Mouse (Mus musculus) liver, embryonic 14.5 days (tissue): Measurements from ENCODE around the gene Tbc1d14. TPM values are rescaled to one million over a fixed set of nuclear protein-coding genes. Genes with fewer than 3 reads are reported as not detected.
A peak's percentile ranks its signal among the peaks of the same experiment; 100 is the strongest.

Source experiments
- ATAC-seq: fragments of 200-750 bp; cut with Nextera tagmentation; 2 replicates; pipeline ENCODE4 v1.8.0; 2017; ENCODE audit warnings: moderate number of reproducible peaks, mild to moderate bottlenecking, moderate library complexity; ENCODE audit not compliant: insufficient read depth
- DNase-seq, 3 experiments: peaks; one replicate each; pipeline ENCODE4 v3.0.0-alpha.2; 2012 to 2013; ENCODE audit warnings: low read depth in 3 of 3, low spot score in 3 of 3
- H3K27ac ChIP-seq: fragments of 300-500 bp; sonication (generic); 2 replicates; pipeline ENCODE4 v1.5.1; 2014; ENCODE audit warnings: moderate library complexity, mild to moderate bottlenecking, control low read depth, inconsistent platforms
- H3K27me3 ChIP-seq: fragments of 300-500 bp; sonication (generic); 2 replicates; pipeline ENCODE4 v1.6.1; 2014; ENCODE audit warnings: mild to moderate bottlenecking, low read length, moderate library complexity; ENCODE audit not compliant: control insufficient read depth, insufficient read depth
- H3K36me3 ChIP-seq: fragments of 300-500 bp; sonication (generic); replicated peaks from 2 replicates; pipeline ENCODE4 v1.6.1; 2014; ENCODE audit warnings: low read depth; ENCODE audit not compliant: control insufficient read depth, insufficient read depth
- H3K4me1 ChIP-seq, 2 experiments: fragments of 200-500 bp in 1 of 2; fragments of 300-500 bp in 1 of 2; sonication (generic) in 1 of 2; replicated peaks; 2 replicates each; pipeline ENCODE4 v1.6.1; 2012 to 2014; ENCODE audit warnings: antibody characterized with exemption in 1 of 2, inconsistent platforms in 1 of 2, low read length in 1 of 2; ENCODE audit not compliant: control insufficient read depth in 2 of 2, insufficient read depth in 2 of 2
- H3K4me2 ChIP-seq: fragments of 300-500 bp; sonication (generic); 2 replicates; pipeline ENCODE4 v1.6.1; 2014; ENCODE audit warnings: low read depth, mild to moderate bottlenecking, control low read depth, moderate library complexity
- H3K4me3 ChIP-seq, 2 experiments: fragments of 200-500 bp in 1 of 2; fragments of 300-500 bp in 1 of 2; sonication (generic) in 1 of 2; 2 replicates each; pipeline ENCODE4 v1.5.1; 2012 to 2014; ENCODE audit warnings: low read depth in 2 of 2, low read length in 2 of 2, mild to moderate bottlenecking in 2 of 2, control low read depth in 1 of 2, inconsistent platforms in 1 of 2, moderate library complexity in 1 of 2; ENCODE audit not compliant: insufficient read depth in 1 of 2
- H3K9ac ChIP-seq: fragments of 300-500 bp; sonication (generic); replicated peaks from 2 replicates; pipeline ENCODE4 v1.6.1; 2014; ENCODE audit warnings: mild to moderate bottlenecking, control low read depth, moderate library complexity
- H3K9me3 ChIP-seq: fragments of 300-500 bp; sonication (generic); 2 replicates; pipeline ENCODE4 v1.6.1; 2016; ENCODE audit warnings: low read length, mixed read lengths; ENCODE audit not compliant: control insufficient read depth
- CTCF ChIP-seq: IDR thresholded peaks from 2 replicates; pipeline ENCODE4 v1.5.1; 2016; ENCODE audit warnings: antibody characterized with exemption, low read depth, control low read depth
- EP300 ChIP-seq: IDR thresholded peaks from 2 replicates; pipeline ENCODE4 v1.6.1; 2016; ENCODE audit warnings: antibody characterized with exemption, low read depth
- WGBS: fragments of 180-500 bp; shearing (Covaris S2); extraction: QIAGEN DNeasy Blood & Tissue Kit; methylation state at CpG from one replicate; pipeline ENCODE4 v1.1.7; 2014; ENCODE audit not compliant: insufficient replicate concordance; 5-methylcytosine and 5-hydroxymethylcytosine counted together
- polyA plus RNA-seq, 2 experiments: library from polyadenylated mRNA; depleted of rRNA in 1 of 2; stranded (reverse) in 1 of 2; unstranded in 1 of 2; fragments of >200 nt; fragmentation: Nextera tagmentation in 1 of 2; extraction: Ambion mirVana in 1 of 2; gene quantifications; 2 replicates each; pipeline versions ENCODE4 v1.2.1 to v1.2.3; 2012 to 2014

Gene Tbc1d14
- polyA plus RNA-seq, 2 experiments, result 6.8 to 8.2 TPM

DNA sequence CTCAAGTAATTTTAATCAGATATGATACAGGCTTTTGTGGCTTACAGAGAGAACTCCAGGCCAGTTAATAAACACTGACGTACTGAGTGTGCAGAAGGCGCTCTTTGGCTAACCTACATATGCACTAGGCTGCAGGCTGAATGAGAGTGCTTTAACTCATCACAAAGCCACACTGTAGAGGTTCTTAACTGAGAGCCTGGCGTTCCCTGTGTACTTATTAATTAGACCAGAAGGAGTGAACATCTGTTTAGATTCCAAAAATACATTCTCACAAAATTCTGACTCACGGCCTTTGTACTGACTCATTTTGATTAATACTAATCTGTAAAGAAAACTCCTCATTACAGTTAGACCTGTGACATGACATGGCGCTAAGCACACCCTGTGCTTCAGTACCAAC lies 25.8 kb upstream of the Tbc1d14 start:
- peak overlapping the region; percentile 98 for H3K27ac ChIP-seq
- 73% methylated on average over 5 of the region's 5 CpGs for WGBS

DNA sequence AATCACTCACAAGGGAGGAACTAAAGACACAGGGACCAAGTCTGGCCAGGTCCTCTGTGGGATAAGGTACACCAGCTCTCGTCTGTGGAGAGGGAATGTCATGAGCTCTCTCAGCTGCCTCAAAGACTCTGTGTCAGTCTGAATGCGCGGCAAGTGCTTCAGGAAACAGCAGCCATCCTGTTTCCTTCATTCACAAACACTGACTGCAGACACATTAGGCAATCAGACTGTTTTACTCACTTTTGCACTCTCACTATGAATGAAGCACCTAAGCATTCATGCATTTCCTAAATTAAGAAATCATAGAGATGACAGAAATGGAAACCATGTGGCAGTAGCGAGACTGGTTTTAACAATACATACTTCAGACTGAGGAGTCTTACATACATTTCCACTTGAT lies 25.3 kb upstream of the Tbc1d14 start:
- Histone ChIP-seq H3K4me1 (peaks cover 53 to 58% of the 10 kb centered on the region in 2 experiments), H3K27me3 (no peaks in the 10 kb centered on the region), H3K4me2 (no peak overlapping the region), H3K9me3 (no peaks in the 10 kb centered on the region), H3K9ac (no peak overlapping the region), H3K4me3 (no peak overlapping the region), H3K27ac (peak overlapping the region; percentile 13; the same call in 1 of the 2 replicates), H3K36me3 (peaks cover 60% of the 10 kb centered on the region)
- WGBS, result 59% methylated on average over 4 of the region's 4 CpGs
- TF ChIP-seq CTCF (no peak), EP300 (no peak)
- DNase-seq (no peak), ATAC-seq (no peak)

More for the DNA sequence above, 25.8 kb upstream of the Tbc1d14 start:
- Histone ChIP-seq H3K9me3 (no peaks in the 10 kb centered on the region), H3K36me3 (peaks cover 54% of the 10 kb centered on the region), H3K4me1 (peaks cover 53 to 59% of the 10 kb centered on the region in 2 experiments), H3K9ac (peak overlapping the region; percentile 74; the same call in 1 of the 2 replicates), H3K4me2 (peak overlapping the region; percentile 83), H3K27me3 (no peaks in the 10 kb centered on the region), H3K4me3 (no peak overlapping the region)
- TF ChIP-seq CTCF (no peak), EP300 (no peak)
- DNase-seq (no peak), ATAC-seq (no peak)

DNA sequence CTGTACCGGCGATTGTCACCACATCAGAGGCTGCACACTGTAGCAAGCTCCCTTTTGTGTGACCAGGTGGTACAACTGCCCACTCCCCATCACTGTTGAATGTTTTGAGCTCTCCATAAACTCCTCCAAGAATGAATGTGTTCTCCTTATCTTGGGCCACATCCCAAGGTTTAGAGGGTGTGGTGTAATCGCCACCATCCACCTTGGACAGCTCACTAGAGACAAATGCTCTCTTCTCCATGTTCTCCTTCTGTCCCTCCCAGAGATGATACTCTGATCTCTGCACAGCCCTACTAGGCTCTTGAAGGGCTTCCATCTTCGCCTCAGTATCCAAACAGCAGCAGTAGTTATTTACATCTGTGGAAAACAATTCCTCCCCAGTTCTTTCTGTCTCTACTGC lies 21.0 kb upstream of the Tbc1d14 start:
- Histone ChIP-seq H3K27me3 (no peaks in the 10 kb centered on the region), H3K27ac (peak overlapping the region; percentile 62), H3K9ac (peak overlapping the region; percentile 37; the same call in 1 of the 2 replicates), H3K4me3 (no peak overlapping the region), H3K4me2 (peak overlapping the region; percentile 45), H3K4me1 (peaks cover 17 to 33% of the 10 kb centered on the region in 2 experiments), H3K36me3 (peaks cover 71% of the 10 kb centered on the region), H3K9me3 (no peaks in the 10 kb centered on the region)
- TF ChIP-seq EP300 (peak; percentile 85), CTCF (no peak)
- WGBS, result 64% methylated on average over 4 of the region's 4 CpGs
- ATAC-seq (peak; percentile 88), DNase-seq (peak; percentile 57 to 70 (median 60))

DNA sequence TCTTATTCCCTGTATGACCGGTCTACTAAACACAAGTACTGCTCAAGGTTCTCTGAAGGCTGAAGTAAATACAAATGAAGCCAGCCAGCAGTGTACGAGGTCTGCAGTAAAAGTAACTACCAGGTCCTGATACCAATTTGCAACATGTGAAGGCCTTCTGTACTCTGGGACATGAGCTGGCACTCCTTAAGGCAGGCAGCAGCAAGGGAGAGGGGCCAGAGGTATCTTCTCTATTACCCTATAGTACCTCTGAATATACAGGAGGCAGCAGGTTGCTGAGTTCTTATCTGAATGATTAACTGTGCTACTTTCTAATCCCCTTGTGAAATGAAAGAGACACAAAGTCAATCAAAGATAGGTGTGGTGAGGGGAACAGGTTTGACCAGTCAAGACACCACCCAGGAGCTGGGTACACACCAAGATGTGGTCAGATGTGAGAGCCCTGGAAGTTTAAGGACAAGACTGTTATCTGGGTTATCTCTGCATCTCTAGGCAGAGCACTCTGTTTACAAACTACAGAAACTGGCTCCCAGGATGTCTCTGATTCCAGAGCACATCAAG lies 15.9 kb upstream of the Tbc1d14 start:
- H3K4me1 ChIP-seq, result peaks cover 4 to 13% of the 10 kb centered on the region in 2 experiments
- H3K36me3 ChIP-seq, result peaks cover 64% of the 10 kb centered on the region
- no peaks in the 10 kb centered on the region for H3K9me3 ChIP-seq
- ATAC-seq (no peak), DNase-seq (no peak)
- H3K4me2 ChIP-seq, result no peak overlapping the region
- H3K27me3 ChIP-seq, result no peaks in the 10 kb centered on the region
- no peak overlapping the region for H3K9ac ChIP-seq
- no peak overlapping the region for H3K4me3 ChIP-seq
- no peak overlapping the region for H3K27ac ChIP-seq
- TF ChIP-seq EP300 (no peak), CTCF (no peak)
- WGBS, result 92% methylated on average over 2 of the region's 2 CpGs

DNA sequence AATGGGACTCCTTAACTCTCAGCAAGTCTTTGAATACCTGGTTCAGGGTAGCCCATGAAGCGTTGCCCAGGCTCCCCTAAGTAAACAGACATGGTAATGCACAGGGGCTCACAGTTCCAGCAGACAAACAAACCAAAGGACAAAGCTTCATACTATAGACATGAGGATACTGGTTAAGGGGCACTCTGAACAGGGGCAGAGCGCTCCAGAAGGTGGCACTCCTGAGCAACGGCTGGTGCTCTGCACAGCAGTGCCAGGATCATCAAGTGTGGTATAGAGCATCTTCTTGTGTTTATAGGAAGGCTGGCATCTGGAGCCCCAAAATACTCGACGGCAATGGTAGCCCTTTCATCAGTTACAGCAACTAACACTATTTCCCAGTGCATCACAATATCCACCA lies 10.0 kb upstream of the Tbc1d14 start:
- no peak overlapping the region for H3K9ac ChIP-seq
- no peaks in the 10 kb centered on the region for H3K4me1 ChIP-seq
- H3K4me3 ChIP-seq, result no peak overlapping the region
- TF ChIP-seq CTCF (peak; percentile 87), EP300 (no peak)
- ATAC-seq (peak; percentile 55; the same call in 1 of the 2 replicates), DNase-seq (no peak)
- no peak overlapping the region for H3K27ac ChIP-seq
- H3K36me3 ChIP-seq, result peaks cover 71% of the 10 kb centered on the region
- H3K4me2 ChIP-seq, result no peak overlapping the region
- WGBS, result 70% methylated on average over 5 of the region's 5 CpGs
- no peaks in the 10 kb centered on the region for H3K9me3 ChIP-seq
- H3K27me3 ChIP-seq, result no peaks in the 10 kb centered on the region
